Mouse (Mus musculus) neural tube, embryonic 11.5 days (tissue): ENCODE measurements at regions not wholly inside any gene's neighbourhood (a gene's known extent, or its start where the extent isn't known, plus 50 kb on each side); places are given as distances from the start of the nearest gene placed in this dataset.

Source experiments
- ATAC-seq: fragments of 200-750 bp; cut with Nextera tagmentation; 2 replicates; pipeline ENCODE4 v1.8.0; 2017; ENCODE audit warnings: moderate number of reproducible peaks, mild to moderate bottlenecking, moderate TSS enrichment, moderate library complexity; ENCODE audit not compliant: insufficient read depth, low FRiP score, low TSS enrichment
- DNase-seq: peaks from one replicate; pipeline ENCODE4 v3.0.0-alpha.2; 2015; ENCODE audit warnings: low spot score
- H3K27ac ChIP-seq: fragments of 300-500 bp; sonication (generic); 2 replicates; pipeline ENCODE4 v1.5.1; 2014; ENCODE audit warnings: low read depth, mild to moderate bottlenecking, low read length
- H3K27me3 ChIP-seq: fragments of 300-500 bp; sonication (generic); 2 replicates; pipeline ENCODE4 v1.6.1; 2014; ENCODE audit warnings: mild to moderate bottlenecking, low read length, mixed read lengths; ENCODE audit not compliant: control insufficient read depth, insufficient read depth
- H3K36me3 ChIP-seq: fragments of 300-500 bp; sonication (generic); 2 replicates; pipeline ENCODE4 v1.6.1; 2014; ENCODE audit warnings: mild to moderate bottlenecking, low read length, moderate library complexity, mixed read lengths; ENCODE audit not compliant: control insufficient read depth, insufficient read depth
- H3K4me1 ChIP-seq: fragments of 300-500 bp; sonication (generic); 2 replicates; pipeline ENCODE4 v1.6.1; 2014; ENCODE audit warnings: low read length, mixed read lengths; ENCODE audit not compliant: control insufficient read depth, insufficient read depth
- H3K4me2 ChIP-seq: fragments of 300-500 bp; sonication (generic); 2 replicates; pipeline ENCODE4 v1.6.1; 2014; ENCODE audit warnings: low read depth, mild to moderate bottlenecking, moderate library complexity
- H3K4me3 ChIP-seq: fragments of 300-500 bp; sonication (generic); 2 replicates; pipeline ENCODE4 v1.5.1; 2014; ENCODE audit warnings: low read depth, low read length
- H3K9ac ChIP-seq: fragments of 300-500 bp; sonication (generic); 2 replicates; pipeline ENCODE4 v1.6.1; 2014; ENCODE audit warnings: mild to moderate bottlenecking, low read length
- H3K9me3 ChIP-seq: fragments of 300-500 bp; sonication (generic); 2 replicates; pipeline ENCODE4 v1.6.1; 2016; ENCODE audit warnings: low read length; ENCODE audit not compliant: control insufficient read depth
- WGBS: fragments of 180-500 bp; shearing (Covaris S2); extraction: QIAGEN DNeasy Blood & Tissue Kit; methylation state at CpG from one replicate; pipeline ENCODE4 v1.1.7; 2014; 5-methylcytosine and 5-hydroxymethylcytosine counted together

- Histone ChIP-seq H3K27ac (no peak overlapping the region), H3K9ac (no peak overlapping the region), H3K27me3 (no peaks in the 10 kb centered on the region), H3K4me2 (no peak overlapping the region), H3K9me3 (no peaks in the 10 kb centered on the region), H3K4me1 (no peaks in the 10 kb centered on the region), H3K36me3 (no peaks in the 10 kb centered on the region), H3K4me3 (no peak overlapping the region)
- ATAC-seq (no peak), DNase-seq (no peak)
- WGBS: 90% methylated on average over 2 of the region's 2 CpGs
These were observed 385.1 kb upstream of the Mon1b start for GRCm38 (mm10) chr8:113250264-113250663.

GRCm38 (mm10) chr8:113254076-113254475 lies 381.3 kb upstream of the Mon1b start:
- Histone ChIP-seq H3K9me3 (no peaks in the 10 kb centered on the region), H3K9ac (no peak overlapping the region), H3K4me1 (no peaks in the 10 kb centered on the region), H3K4me3 (no peak overlapping the region), H3K27me3 (no peaks in the 10 kb centered on the region), H3K27ac (no peak overlapping the region), H3K36me3 (no peaks in the 10 kb centered on the region), H3K4me2 (no peak overlapping the region)
- DNase-seq (no peak), ATAC-seq (no peak)
- 59% methylated on average over 5 of the region's 5 CpGs for WGBS

GRCm38 (mm10) chr8:113259477-113259876 lies 375.9 kb upstream of the Mon1b start:
- H3K27me3 ChIP-seq: no peaks in the 10 kb centered on the region
- no peak overlapping the region for H3K4me2 ChIP-seq
- no peak overlapping the region for H3K27ac ChIP-seq
- no peaks in the 10 kb centered on the region for H3K36me3 ChIP-seq
- H3K4me1 ChIP-seq: no peaks in the 10 kb centered on the region
- DNase-seq: no peak
- H3K9me3 ChIP-seq: no peaks in the 10 kb centered on the region
- no peak overlapping the region for H3K4me3 ChIP-seq
- ATAC-seq: no peak
- 100% methylated on average over 1 of the region's 1 CpGs for WGBS
- H3K9ac ChIP-seq: no peak overlapping the region

GRCm38 (mm10) chr8:113263296-113263695 lies 372.1 kb upstream of the Mon1b start:
- H3K4me3 ChIP-seq: no peak overlapping the region
- 91% methylated on average over 3 of the region's 3 CpGs for WGBS
- DNase-seq (no peak), ATAC-seq (no peak)
- H3K9ac ChIP-seq: no peak overlapping the region
- no peak overlapping the region for H3K4me2 ChIP-seq
- H3K36me3 ChIP-seq: no peaks in the 10 kb centered on the region
- H3K9me3 ChIP-seq: no peaks in the 10 kb centered on the region
- no peaks in the 10 kb centered on the region for H3K27me3 ChIP-seq
- no peak overlapping the region for H3K27ac ChIP-seq
- no peaks in the 10 kb centered on the region for H3K4me1 ChIP-seq

- H3K9ac ChIP-seq: no peak overlapping the region
- no peaks in the 10 kb centered on the region for H3K36me3 ChIP-seq
- no peak overlapping the region for H3K4me3 ChIP-seq
- 86% methylated on average over 4 of the region's 4 CpGs for WGBS
- no peak overlapping the region for H3K4me2 ChIP-seq
- no peak for DNase-seq
- ATAC-seq: no peak
- H3K27me3 ChIP-seq: no peaks in the 10 kb centered on the region
- H3K4me1 ChIP-seq: no peaks in the 10 kb centered on the region
- no peak overlapping the region for H3K27ac ChIP-seq
- H3K9me3 ChIP-seq: no peaks in the 10 kb centered on the region
These were observed 364.1 kb upstream of the Mon1b start for GRCm38 (mm10) chr8:113271262-113271661.

- 92% methylated on average over 4 of the region's 4 CpGs for WGBS
- H3K4me1 ChIP-seq: no peaks in the 10 kb centered on the region
- H3K4me2 ChIP-seq: no peak overlapping the region
- H3K27ac ChIP-seq: no peak overlapping the region
- no peaks in the 10 kb centered on the region for H3K9me3 ChIP-seq
- no peak for ATAC-seq
- no peaks in the 10 kb centered on the region for H3K27me3 ChIP-seq
- no peak overlapping the region for H3K4me3 ChIP-seq
- no peak overlapping the region for H3K9ac ChIP-seq
- no peaks in the 10 kb centered on the region for H3K36me3 ChIP-seq
- DNase-seq: no peak
These were observed 335.0 kb upstream of the Mon1b start for GRCm38 (mm10) chr8:113300273-113300843.

- no peak for ATAC-seq
- H3K27me3 ChIP-seq: no peaks in the 10 kb centered on the region
- H3K9ac ChIP-seq: no peak overlapping the region
- 77% methylated on average over 8 of the region's 8 CpGs for WGBS
- no peak for DNase-seq
- H3K36me3 ChIP-seq: no peaks in the 10 kb centered on the region
- H3K4me3 ChIP-seq: no peak overlapping the region
- H3K4me2 ChIP-seq: no peak overlapping the region
- no peaks in the 10 kb centered on the region for H3K4me1 ChIP-seq
- no peaks in the 10 kb centered on the region for H3K9me3 ChIP-seq
- H3K27ac ChIP-seq: no peak overlapping the region
These were observed 332.0 kb upstream of the Mon1b start for GRCm38 (mm10) chr8:113303426-113303825.

GRCm38 (mm10) chr8:113317169-113317568 lies 318.2 kb upstream of the Mon1b start:
- no peaks in the 10 kb centered on the region for H3K4me1 ChIP-seq
- no peak for ATAC-seq

GRCm38 (mm10) chr8:113331576-113331975 lies 303.8 kb upstream of the Mon1b start:
- Histone ChIP-seq H3K36me3 (no peaks in the 10 kb centered on the region), H3K9ac (no peak overlapping the region), H3K4me1 (no peaks in the 10 kb centered on the region), H3K27ac (no peak overlapping the region), H3K9me3 (no peaks in the 10 kb centered on the region), H3K27me3 (no peaks in the 10 kb centered on the region), H3K4me3 (no peak overlapping the region), H3K4me2 (no peak overlapping the region)
- no peak for ATAC-seq
- 61% methylated on average over 6 of the region's 6 CpGs for WGBS
- DNase-seq: peak; percentile 18

More at GRCm38 (mm10) chr8:113317169-113317568, 318.2 kb upstream of the Mon1b start:
- no peak overlapping the region for H3K4me2 ChIP-seq
- H3K36me3 ChIP-seq: no peaks in the 10 kb centered on the region
- no peaks in the 10 kb centered on the region for H3K27me3 ChIP-seq
- no peak overlapping the region for H3K27ac ChIP-seq
- no peak overlapping the region for H3K9ac ChIP-seq
- 88% methylated on average over 3 of the region's 3 CpGs for WGBS
- H3K4me3 ChIP-seq: no peak overlapping the region
- no peaks in the 10 kb centered on the region for H3K9me3 ChIP-seq
- DNase-seq: no peak
